Mouse (Mus musculus) left cerebral cortex, adult 9 months (tissue): ENCODE data around the gene Chaf1a.
A peak's percentile ranks its signal among the peaks of the same experiment; 100 is the strongest.
"Not testable (repeated sequence)": the region's sequence is repeated elsewhere in the genome, so short reads cannot be mapped to it uniquely, and the experiment has no call there.

Experiments used
- DNase-seq, 2 experiments: peaks; one replicate each; pipeline ENCODE4 v3.0.0; 2022; ENCODE audit warnings: low spot score in 2 of 2

Chaf1a gene

GRCm38 (mm10) chr17:56038583-56039261, 1.5 kb upstream of the Chaf1a start:
- DNase-seq, result no peak

GRCm38 (mm10) chr17:56039345-56039744, 894 bp upstream of the Chaf1a start:
- no peak for DNase-seq

- no peak for DNase-seq
These were observed 571 bp downstream of the Chaf1a start for GRCm38 (mm10) chr17:56040857-56041163.

- DNase-seq, result no peak
These were observed 11.1 kb downstream of the Chaf1a start for GRCm38 (mm10) chr17:56051369-56051768.

- DNase-seq, result no peak
These were observed 14.7 kb downstream of the Chaf1a start for GRCm38 (mm10) chr17:56054938-56055337.

DNA sequence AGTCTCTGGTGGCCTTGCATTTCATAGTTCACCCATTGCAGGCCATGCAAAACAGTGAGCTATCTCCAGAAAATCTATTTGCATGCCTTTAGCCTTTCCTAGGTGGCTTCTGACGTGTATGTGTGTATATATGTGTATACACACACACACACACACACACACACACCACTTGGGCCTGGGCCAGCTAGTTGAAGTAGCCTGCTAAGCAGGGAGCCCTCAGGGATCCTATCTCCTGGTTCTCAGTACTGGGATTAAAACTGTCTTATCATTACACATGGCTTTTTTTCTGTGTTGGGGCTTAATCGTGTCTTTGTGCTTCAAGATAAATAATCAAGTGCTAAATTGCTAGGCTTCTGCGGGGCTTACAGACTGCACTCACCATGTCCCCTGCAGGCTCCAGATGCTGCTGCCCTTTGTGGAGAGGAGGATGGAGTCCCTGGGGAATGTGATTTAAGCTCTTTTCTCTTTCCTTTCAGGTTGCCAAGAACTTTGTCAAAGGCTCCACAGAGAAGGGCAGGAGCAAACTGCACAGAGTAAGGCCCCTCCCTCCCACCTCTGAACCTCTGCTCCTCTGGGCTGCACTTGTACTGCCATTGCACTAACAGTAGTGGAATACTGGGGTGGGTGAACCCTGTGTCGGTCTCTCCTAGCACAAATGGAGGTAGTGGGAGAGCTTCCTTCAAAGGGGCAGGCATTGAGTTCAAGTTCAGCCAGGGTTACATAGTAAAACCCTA, 15.9 kb downstream of the Chaf1a start:
- no peak for DNase-seq

GRCm38 (mm10) chr17:56057381-56058120, 17.3 kb downstream of the Chaf1a start:
- no peak for DNase-seq

GRCm38 (mm10) chr17:56062081-56062480, 21.8 kb downstream of the Chaf1a start:
- DNase-seq, result no peak

- not testable (repeated sequence) for DNase-seq
These were observed 25.5 kb downstream of the Chaf1a start for GRCm38 (mm10) chr17:56065715-56066114.

DNA sequence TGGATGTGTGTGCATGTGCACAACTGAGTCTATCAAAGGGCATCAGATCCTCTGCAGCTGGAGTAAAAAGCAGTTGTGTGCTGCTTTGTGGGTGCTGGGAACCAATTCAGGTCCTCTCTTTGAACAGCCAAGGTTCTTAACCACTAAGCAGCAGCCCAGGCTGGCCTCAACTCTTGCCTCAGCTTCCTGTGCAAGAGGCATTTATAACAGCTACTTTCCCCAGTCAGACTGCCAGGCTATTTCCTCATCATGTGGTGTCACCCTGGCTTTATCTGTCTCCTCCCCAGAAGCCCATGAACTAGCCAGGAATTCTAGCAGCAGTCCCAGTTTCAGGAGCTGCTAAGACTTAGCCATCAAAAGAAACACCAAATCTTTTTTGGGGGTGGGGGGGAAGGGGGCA, 26.2 kb downstream of the Chaf1a start:
- no peak for DNase-seq

DNA sequence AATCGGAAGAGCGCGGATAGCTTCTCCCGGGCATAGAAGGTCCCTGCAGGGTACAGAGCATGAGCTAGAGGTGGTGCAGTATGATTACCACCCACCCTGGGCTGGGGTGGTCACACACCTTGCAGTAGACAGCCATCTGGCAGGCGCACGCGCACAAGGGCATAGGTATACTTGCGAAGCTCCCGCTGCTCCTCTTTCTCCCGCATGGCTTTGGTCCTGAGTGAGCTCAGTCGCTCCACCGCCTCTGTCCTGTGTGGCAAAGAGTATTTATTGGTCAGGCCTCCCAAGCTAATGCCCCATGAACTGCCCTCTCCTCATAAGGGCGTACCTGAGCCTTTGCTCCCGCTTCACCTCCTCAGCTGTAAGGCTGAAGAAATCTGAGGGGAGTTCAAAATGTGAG, 28.8 kb downstream of the Chaf1a start:
- DNase-seq, result no peak

- DNase-seq, result no peak
These were observed 30.9 kb downstream of the Chaf1a start for GRCm38 (mm10) chr17:56071126-56071525.

GRCm38 (mm10) chr17:56072243-56072642, 32.0 kb downstream of the Chaf1a start:
- DNase-seq, result no peak

- peak in 1 of 2 experiments; percentile 67 for DNase-seq
These were observed 34.0 kb downstream of the Chaf1a start for GRCm38 (mm10) chr17:56074097-56074826.

GRCm38 (mm10) chr17:56074827-56075208, 34.6 kb downstream of the Chaf1a start, which contains the start of gene Ubxn6:
Gene Ubxn6, minus strand, starts transcription at chr17:56075028.
- peak; percentile 93 to 97 for DNase-seq

GRCm38 (mm10) chr17:56077523-56077922, 37.3 kb downstream of the Chaf1a start:
- no peak for DNase-seq

DNA sequence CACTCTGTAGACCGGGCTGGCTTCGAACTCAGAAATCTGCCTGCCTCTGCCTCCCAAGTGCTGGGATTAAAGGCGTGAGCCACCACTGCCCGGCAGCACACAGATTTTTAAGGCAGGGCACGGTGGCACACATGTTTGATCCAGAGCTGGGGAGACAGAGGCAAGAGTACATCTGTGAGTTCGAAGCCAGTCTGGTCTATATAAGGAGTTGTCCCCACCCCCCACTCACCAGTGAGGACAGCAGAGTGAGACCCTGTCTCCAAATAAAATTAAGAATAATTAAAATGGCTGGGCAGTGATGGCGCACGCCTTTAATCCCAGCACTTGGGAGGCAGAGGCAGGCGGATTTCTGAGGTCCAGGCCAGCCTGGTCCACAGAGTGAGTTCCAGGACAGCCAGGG, 38.1 kb downstream of the Chaf1a start:
- DNase-seq, result not testable (repeated sequence)

- peak; percentile 100 for DNase-seq
These were observed 38.9 kb downstream of the Chaf1a start, which contains the start of gene Hdgfl2 for GRCm38 (mm10) chr17:56078880-56079795. Gene Hdgfl2, plus strand, starts transcription at chr17:56079634.

- DNase-seq, result no peak
These were observed 39.7 kb downstream of the Chaf1a start for GRCm38 (mm10) chr17:56079921-56080320.

GRCm38 (mm10) chr17:56080781-56081585, 40.7 kb downstream of the Chaf1a start:
- DNase-seq, result peak in 1 of 2 experiments; percentile 55
